Mouse (Mus musculus) kidney, postnatal 36 days (tissue): ENCODE data around the gene Rad50.

Experiments
- DNase-seq, 2 experiments: peaks; one replicate each; pipeline ENCODE4 v3.0.0; 2021 to 2022; ENCODE audit warnings: mixed read lengths in 2 of 2

Rad50 gene

DNA sequence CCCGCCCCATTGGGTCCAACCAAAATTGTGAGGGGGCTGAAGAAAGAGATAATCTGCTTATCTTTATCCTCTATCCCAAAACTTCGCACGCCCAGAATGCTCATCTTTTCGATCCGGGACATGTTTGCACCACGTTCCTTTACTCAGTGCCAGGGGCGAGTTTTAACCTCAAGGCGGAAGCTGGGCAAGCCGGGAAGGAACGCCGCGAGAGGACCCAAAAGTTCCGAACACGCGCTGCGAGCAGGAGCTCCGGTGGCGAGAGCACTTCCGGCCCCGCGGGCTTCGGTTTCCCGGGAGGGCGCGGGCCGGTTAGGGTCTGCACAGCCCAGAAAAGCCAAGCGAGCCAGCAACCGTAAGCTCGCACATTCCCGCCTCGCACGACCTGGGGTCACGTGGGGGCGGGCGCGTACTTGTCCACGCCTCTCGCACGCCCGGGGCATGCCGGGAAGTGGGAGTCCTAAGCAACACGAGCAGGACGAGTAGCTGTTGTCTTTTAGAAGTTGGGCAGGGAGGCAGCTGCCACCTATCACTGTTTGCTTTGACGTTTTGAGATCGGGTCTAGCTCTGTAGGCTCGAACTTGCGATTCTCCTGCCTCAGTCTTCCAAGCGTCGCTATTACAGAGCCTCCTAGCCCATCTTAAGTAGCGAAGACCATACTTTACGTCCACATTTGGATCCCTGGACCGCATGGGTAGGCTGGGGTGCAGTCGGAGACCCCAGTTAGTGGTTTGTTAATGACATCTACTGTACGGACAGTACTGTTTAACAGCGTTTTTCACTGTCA is at the start of gene Rad50:
Gene Rad50, minus strand, starts transcription at position 386 of the 784 bp plus-strand sequence.
- peak; percentile 94 to 98 for DNase-seq

DNA sequence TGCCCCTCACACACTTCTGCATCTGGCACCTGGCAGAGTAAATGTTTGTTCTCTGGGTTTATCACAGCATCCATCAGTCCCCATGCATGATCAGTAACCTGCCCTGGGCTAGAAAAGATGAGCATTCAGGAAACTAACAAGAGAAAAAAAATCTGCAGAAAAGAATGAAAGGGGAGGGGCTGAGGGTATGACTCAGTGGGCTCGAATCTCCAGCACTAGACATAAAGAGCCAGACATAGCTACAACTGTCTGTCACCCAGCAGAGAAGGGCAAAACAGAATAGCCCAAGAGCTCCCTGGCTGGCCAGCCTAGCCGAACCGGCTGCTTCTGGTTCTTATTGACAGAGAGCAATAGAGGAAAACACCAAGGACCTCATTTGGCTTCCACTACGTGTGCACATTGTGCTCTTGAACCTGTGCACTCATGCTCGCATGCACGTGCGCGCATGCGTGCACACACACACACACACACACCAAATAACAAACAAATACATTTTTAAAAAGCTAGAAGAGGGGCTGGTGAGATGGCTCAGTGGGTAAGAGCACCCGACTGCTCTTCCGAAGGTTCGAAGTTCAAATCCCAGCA is 48.0 kb upstream of the Rad50 start:
- no peak for DNase-seq

DNA sequence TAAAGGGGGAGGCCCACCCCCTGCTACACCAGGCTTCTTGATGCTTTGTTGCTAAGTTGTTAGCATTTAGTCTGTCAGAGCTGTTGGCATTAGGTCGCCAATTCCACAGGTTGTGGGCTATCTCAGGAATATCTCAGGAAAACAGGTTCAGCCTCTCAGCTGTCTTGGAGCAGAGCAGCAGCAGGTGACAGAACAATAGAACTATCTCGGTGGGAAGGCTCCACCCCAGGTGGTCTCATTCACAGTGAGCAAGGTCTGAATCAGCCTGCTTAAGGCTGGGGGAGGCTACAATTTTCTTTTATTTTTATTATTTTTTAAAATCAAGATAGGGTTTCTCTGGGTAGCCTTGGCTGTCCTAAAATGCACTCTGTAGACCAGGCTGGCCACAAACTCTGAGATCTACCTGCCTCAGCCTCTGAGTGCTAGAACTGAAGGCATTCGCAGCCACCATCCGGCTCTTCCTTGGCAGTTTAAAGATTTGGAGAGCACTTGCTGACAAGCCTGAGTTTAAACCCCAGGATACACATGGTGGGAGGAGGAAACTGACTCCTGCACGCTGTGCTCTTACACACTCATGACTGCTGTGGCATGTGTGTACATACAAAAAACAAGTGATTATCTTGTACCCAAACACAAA is 42.7 kb upstream of the Rad50 start:
- DNase-seq, result no peak

DNA sequence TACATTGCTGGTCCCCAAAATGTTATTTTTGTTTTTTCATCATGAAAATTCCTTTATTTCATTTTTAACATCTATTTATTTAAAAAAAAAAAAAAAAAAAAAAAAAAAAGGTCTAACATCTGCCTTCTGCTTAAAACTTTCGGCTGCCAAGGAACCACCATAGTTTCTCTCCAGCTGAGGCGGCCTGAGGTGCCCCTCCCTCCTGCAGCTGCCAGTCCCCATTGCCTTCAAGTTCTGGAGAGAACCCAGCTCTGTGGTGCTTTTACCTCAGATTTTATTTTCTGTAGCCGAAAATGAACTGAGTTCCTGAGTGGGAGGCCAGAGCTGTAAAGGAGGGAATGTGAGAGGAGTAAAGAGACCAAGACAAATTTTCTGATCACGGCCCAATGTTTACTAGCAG is 42.2 kb upstream of the Rad50 start:
- DNase-seq, result no peak

DNA sequence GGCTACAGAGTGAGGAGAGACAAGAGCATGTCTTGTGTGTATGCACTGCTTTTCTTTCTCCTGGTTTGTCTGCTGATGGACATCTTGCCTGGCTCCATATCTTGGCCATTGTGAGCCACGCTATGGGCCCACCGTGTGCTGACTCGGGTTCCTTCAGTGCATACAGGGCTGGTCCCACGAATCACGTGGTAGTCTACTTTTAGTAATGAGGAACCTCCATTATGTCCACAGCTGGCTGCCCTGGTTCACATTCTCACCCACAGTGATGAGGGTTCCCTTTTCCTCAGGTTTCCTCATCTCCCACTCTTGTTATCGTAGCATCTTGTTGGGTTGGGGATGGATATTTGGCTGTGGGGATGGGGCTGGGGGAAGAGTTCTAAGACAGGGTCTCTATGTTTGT is 41.5 kb upstream of the Rad50 start:
- no peak for DNase-seq

DNA sequence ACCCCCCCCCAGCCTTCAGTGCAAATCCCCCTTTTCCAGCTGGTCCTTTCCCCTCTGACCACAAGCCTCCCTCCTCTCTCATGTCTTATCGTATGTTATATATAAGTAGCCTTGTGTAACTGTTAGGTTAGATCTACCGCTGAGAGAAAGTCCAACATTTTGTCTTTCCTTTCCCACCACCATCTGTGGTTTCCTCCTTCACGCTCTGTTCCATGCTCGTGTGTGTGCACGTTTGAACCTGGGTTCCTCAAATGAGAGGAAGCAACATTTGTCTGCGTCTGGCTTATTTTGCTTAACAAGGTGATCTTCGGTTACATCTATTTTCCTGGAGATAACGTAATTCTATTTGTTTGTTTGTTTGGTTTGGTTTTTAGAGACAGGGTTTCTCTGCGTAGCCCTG is 40.9 kb upstream of the Rad50 start:
- DNase-seq, result no peak

DNA sequence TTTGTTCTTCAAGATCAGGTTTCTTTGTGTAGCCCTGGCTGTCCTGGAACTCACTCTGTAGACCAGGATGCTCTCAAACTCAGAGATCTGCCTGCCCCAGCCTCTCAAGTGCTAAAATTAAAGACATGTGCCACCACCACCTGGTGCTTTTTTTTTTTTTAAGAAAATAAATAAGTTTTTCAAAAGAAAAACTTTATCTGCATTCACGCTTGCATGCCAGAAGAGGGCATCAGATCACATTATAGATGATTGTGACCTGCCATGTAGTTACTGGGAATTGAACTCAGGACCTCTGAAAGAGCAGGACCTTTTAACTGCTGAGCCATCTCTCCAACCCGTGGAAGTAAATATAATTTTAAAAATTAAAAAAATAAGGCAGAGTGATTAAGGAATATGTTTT is 38.1 kb upstream of the Rad50 start:
- no peak for DNase-seq

DNA sequence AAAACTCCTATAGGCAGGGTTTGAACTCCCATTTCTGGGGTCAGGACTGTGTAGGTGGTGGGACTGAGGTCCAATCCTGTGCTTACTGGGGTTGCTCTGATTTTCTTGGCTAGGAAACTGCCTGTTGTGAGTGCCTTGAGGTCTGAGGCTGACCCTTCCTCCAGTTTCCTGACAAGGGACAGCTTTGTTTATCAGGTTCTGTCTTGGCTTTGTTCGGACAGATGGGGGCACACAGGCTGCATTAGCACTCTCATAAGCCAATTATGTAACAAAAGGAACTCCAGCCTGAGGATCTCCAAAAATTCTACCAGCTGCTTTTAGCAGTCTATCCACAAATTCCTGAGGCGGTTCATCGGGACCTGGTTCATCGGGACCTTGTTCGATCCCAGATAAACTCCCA is 35.2 kb upstream of the Rad50 start:
- DNase-seq, result peak in 1 of 2 experiments; percentile 23

DNA sequence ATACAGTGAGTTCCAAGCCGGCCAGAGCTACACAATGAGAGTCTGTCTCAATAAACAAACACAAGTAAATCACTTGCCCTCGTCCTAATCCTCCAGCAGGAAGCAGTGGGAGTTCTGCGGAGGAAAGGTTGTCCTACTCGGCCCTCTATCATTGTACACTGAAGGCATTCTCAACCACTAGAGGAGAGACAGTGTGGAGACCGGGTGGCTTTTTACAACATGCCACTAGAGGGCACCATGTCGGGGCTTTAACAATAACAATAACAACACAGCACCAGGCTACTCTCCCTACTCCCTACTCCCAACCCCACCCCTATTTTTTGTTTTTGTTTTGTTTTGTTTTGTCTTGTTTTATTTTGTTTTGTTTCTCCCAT is 30.4 kb upstream of the Rad50 start:
- DNase-seq, result peak; percentile 51 to 78

DNA sequence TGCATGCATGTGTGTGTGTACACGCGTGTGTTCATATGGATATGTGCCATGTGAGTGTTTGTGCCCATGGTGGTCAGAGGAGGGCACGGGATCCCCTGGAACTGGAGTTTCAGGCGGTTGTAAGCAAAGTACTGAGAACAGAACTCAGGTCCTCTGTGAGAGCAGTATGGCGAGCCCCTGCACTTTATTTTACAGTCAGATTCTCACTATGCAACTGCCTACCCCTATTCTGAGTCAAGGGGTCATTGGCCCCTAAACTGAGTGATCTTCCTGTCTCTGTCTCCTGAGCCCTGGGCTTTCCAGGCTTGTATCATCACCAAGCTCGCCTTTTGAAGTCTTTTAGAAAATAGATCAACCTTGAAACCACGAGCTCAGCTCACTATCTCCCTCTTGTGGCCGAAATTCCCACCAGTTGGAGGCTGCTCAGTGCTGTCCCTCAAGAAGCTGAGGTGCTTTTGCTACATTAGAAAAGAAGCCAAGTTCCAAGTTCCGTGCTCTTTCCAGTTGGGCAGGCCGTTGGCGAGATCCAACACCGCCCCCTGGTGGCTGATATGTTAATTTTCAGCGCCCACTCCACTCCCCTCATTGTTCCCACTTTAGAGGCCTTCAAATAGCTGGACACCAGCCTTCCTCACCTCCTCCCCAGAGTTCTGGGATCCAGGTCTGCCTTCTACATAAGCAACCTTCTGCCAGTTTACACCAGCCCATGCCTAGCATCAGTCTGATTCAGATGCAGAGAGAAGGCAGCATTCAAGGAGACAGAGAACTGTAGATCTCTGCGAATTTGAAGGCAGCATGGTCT is 29.9 kb upstream of the Rad50 start:
- DNase-seq, result peak; percentile 70 to 87

DNA sequence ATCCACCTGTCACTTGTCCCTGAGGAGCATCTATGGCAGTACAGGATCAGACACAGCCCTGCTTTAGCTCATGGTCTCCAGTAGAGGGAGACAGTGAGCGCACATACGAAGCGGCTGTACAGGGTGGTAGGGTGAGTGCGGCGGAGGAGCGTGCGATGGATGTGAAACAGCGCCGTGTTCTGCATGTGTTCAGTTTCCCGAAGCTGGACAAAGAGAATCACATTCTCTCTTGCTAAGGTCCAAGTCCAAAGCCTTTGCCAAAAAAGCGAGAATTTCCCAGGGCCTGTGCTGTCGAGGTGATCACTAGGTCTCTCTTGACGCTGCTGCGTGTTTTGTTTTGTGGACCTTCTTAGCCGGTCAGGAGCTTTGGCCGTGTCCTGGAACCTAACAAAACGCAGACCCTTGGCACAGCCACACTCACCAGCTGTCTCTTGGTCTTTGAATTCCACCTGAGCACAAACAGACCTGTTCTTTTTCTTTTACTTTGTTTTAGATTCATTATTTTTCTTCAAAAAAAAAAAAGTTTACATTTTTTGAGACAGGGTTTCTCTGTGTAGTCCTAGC is 28.6 kb upstream of the Rad50 start:
- DNase-seq, result peak; percentile 65 to 72

DNA sequence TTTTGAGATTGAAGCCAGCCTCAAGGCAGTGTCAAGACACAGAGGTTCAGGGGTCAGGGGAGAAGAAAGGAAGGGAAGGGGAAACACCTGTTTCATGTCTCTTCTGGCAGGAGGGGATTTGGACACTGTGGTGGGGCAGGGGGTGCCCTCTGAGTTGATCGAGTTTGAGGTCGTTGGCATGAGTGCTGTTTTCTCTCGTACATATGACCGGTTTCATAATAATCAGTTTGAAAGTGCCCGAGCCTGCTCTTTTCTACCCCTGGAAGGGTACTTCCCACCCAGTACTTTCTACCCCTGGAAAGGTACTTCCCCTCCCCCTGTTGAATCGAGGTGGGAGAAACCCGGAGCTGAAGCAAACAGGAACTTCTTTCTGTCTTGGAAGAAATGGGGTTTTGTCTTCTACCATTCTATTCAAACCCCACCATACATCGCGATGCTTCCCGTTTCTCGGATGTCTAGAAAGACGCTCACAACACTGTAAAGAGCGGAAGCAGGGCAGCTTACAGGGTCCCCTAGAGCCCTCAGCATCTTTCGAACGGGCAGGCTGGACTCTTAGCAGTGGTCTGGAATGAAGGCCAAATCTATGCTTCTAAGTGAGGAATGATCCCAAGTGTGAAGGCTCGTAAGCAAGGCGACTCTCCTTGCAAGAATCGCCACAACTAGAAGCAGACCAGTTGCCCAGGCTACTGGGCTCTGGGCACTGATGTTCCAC is 28.0 kb upstream of the Rad50 start:
- DNase-seq, result no peak

DNA sequence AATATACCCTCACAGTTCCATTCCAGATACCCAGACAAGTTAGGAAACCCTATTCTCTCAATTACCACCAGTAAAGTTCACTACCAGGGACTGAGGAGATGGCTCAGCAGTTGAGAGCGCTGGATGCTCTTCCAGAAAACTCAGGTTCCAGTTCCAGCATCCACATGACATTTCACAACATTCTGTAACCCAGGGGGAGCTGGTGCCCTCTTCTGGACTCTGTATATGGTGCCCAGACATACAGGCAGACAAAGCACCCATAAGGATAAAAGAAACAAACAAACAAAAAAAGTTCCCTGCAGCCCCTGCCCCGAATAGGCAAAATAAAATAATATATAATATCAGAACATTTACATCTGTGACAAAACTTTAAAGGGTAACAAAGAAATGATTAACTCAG is 27.3 kb upstream of the Rad50 start:
- no peak for DNase-seq

DNA sequence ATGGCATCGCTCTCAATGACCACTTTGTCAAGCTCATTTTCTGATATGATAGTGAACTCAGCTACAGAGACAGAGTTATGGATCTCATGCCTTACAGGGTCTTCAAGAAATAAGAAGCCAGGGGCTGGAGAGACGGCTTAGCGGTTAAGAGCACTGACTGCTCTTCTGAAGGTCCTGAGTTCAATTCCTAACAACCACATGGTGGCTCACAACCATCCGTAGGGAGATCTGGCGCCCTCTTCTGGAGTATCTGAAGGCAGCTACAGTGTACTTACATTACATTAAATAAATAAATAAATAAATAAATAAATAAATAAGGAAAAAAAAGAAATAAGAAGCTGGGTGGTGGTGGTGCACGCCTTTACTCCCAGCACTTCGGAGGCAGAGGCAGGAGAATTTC is 26.7 kb upstream of the Rad50 start:
- DNase-seq, result no peak

DNA sequence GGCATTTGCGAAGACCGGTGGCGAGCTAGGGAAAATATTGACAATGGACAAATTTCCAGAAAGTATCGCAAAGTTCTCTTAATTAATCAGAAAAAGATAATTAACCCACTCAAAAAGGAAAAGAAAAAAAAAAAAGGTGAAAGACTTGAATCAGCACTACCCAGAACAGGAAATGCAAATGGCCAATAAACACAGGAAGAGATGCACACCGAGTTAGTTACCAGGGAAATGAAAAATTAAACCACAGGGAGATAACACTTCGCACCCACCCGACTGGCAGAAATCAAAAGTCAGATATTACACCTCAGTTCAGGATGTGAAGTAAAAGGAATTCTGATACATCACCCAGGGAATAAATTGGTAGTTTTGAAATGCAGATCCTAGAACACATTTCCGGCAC is 25.1 kb upstream of the Rad50 start:
- DNase-seq, result no peak

DNA sequence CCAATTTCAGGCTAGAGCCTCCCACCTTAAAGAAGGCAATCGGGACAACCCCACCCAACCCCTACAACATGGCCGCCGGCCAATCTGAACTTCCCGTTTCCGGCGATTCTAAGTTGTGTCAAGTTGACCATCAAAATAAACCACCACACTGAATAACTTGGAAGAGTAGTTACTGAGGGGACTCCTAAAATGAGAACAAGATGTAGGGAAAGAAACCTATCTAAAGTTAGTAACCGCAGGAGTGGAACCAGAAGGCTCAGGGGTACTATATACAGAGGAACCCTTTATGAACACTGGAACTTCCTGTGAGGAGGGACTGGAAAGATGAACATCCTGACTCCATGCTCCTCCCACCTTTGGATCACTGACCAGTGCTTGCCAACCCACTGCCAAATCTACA is 24.3 kb upstream of the Rad50 start:
- no peak for DNase-seq

DNA sequence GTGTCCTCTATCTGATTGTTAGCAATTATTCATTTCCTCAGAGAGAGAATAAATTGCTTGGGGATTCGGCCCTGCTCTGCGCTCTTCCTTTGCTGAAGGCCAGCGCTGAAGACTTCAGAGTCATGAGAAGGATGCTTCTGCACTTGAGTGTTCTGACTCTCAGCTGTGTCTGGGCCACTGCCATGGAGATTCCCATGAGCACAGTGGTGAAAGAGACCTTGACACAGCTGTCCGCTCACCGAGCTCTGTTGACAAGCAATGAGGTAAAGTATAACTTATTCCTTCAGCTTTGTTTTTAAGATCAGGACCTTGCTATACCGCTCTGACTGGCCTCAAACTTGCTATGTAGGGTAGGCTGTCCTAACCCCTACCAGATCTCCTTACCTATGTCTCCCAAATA is 13.6 kb upstream of the Rad50 start, which contains the start of gene Il5:
Gene Il5, plus strand, starts transcription at position 80 of the 400 bp plus-strand sequence.
- DNase-seq, result no peak

DNA sequence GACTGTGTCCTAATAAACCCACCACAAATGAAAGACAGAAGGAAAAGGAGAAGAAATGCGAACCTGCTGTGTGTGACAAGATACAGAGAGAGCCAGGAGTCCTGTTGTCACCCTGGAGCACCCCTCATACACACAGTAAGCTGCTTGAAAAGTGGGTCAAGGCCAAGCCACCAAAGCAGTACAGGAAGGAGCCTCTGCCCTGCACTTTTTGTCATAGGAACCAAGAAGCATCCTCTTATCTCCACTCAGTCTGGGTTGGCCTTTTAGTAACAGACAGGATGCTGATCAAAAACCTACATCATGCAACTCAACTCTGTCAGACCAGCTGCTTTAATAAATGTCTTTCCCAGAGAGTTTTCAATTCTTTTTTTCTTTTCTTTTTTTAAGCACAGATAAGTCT is 12.6 kb upstream of the Rad50 start:
- DNase-seq, result no peak

DNA sequence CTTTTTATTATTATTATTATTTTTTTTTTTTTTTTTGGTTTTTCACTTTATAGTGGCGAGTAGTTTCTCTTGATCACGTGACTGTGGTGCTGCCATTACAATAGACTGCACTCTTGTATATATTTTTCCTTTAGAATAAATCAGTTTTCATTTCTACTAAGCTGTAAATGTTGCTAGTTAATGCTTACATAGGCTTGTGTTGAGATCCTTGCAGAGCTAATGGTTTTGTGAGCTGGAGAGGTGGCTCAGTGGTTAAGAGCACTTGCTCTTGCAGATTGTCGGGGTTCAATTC is 545 bp upstream of the Rad50 start:
- DNase-seq, result no peak

DNA sequence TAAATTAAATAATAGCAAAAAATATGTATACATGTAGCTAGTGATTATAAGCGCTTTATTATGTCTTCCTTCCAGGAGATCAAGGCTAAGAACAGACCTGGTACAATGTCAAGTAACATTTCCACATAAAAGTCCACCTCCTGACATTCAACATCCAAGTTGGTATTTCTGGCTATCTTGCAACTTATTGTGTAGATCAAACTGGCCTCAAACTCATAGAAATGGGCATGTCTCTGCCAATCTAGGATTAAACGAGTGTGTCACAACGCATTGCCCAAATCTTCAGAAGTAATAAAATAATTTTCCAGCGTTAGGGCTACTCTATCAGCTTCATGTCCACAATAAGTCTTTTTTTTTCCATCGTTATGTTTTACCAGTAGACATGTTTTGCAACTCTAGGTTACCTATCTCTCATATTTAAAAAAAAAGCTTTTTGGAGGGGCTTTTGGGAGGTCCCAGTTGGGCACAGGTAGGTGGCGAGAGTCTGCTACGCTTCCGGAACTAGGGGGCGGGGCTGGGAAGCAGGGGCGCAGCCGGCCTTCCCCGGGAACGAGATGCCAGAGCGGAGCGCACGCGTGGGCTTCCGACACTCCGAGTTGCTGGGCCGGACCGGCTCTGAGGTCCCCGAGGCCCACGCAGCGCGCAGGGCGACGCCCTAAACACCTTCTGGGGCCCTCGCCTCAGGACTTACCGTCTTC is 734 bp downstream of the Rad50 start:
- DNase-seq, result peak; percentile 41 to 74

DNA sequence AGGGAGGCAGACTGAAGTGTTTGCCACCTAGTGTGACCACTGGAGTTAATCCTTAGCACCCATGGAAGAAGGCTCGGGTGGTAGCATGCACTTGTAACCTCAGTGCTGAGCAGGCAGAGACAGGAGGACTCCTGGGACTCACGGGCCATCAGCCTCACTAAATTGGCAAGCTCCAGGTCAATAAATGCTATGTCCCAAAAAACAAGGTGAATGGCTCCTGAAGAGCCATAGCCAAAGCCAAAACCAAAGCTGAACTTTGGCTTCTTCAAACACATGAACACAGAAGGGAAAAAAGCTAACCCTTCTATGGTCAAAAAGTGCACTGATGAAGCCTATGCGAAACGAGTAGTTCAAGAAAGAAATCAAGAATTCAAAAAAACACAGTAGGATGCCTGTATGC is 7.8 kb downstream of the Rad50 start:
- no peak for DNase-seq

DNA sequence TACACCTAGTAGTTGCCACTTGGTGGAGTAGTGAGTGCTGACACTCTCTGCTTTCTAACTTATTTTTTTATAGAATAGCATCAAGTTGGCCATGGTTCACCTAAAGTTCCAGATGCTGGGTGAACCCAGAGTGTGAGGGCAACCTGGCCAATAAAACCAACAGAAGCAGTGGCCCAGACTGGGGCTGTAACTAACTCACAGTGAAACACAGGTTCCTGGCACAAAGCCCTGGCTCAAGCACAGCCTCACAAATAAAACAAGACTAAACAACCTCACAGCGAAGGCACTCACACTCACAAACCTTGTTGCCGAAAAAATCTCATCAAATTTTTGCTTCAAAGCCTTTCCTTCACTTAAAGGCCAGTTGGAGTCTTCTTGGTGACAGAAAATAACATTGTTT is 8.6 kb downstream of the Rad50 start:
- no peak for DNase-seq
